Mouse (Mus musculus) heart, embryonic 10.5 days (tissue): ENCODE measurements around the gene Rbmxl2. TPM values are rescaled to one million over a fixed set of nuclear protein-coding genes. Genes with fewer than 3 reads are reported as not detected.

ENCODE experiments used
- DNase-seq: peaks from one replicate; pipeline ENCODE4 v3.0.0-alpha.2; 2017; ENCODE audit warnings: low spot score
- H3K27ac ChIP-seq: fragments of 300-500 bp; sonication (generic); 2 replicates; pipeline ENCODE4 v1.5.1; 2016; ENCODE audit warnings: mild to moderate bottlenecking
- H3K27me3 ChIP-seq: fragments of 300-500 bp; sonication (generic); 2 replicates; pipeline ENCODE4 v1.6.1; 2016; ENCODE audit warnings: mild to moderate bottlenecking; ENCODE audit not compliant: poor library complexity, insufficient read depth, severe bottlenecking
- H3K36me3 ChIP-seq: fragments of 300-500 bp; sonication (generic); 2 replicates; pipeline ENCODE4 v1.6.1; 2016; ENCODE audit warnings: mild to moderate bottlenecking, moderate library complexity
- H3K4me1 ChIP-seq: fragments of 300-500 bp; sonication (generic); 2 replicates; pipeline ENCODE4 v1.6.1; 2016; ENCODE audit warnings: mild to moderate bottlenecking
- H3K4me3 ChIP-seq: fragments of 300-500 bp; sonication (generic); 2 replicates; pipeline ENCODE4 v1.5.1; 2016; ENCODE audit warnings: mild to moderate bottlenecking, moderate library complexity
- H3K9me3 ChIP-seq: fragments of 300-500 bp; sonication (generic); 2 replicates; pipeline ENCODE4 v1.6.1; 2016; ENCODE audit warnings: mild to moderate bottlenecking, moderate library complexity
- WGBS: fragments of 180-500 bp; shearing (Covaris S2); methylation state at CpG from one replicate; pipeline ENCODE4 v1.1.7; 2016; 5-methylcytosine and 5-hydroxymethylcytosine counted together
- polyA plus RNA-seq: library from polyadenylated mRNA; unstranded; fragments of >200 nt; fragmentation: Nextera tagmentation; extraction: Ambion mirVana; gene quantifications from 2 replicates; pipeline ENCODE4 v1.2.1, GENCODE M21; 2016

Rbmxl2 gene
- polyA plus RNA-seq, result not detected in 2 replicates

DNA sequence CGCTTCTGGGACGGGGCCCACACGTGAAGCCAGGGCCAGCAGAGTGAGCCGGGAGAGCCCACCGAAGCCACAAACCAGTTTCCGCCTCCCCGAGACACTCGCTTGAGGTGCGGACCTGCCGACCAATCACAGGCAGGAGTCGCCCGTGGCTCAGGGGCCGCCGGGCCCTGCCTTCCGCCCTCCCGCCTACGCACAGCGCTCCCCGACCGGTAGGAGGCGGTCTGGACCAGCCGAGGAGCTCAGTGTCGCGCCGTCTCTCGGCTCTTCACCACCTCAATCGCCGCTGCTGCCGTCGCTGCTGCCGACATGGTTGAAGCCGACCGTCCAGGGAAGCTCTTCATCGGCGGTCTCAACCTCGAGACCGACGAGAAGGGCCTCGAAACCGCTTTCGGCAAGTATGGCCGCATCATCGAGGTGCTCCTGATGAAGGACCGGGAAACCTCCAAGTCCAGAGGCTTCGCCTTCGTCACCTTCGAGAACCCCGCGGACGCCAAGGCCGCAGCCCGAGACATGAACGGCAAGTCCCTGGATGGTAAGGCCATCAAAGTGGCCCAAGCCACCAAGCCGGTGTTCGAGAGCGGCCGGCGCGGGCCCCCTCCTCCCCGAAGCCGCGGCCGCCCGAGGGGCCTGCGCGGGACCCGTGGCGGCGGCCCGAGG is at the start of gene Rbmxl2:
Gene Rbmxl2, plus strand, starts transcription at position 242 of the 657 bp plus-strand sequence.
- no peak for DNase-seq

DNA sequence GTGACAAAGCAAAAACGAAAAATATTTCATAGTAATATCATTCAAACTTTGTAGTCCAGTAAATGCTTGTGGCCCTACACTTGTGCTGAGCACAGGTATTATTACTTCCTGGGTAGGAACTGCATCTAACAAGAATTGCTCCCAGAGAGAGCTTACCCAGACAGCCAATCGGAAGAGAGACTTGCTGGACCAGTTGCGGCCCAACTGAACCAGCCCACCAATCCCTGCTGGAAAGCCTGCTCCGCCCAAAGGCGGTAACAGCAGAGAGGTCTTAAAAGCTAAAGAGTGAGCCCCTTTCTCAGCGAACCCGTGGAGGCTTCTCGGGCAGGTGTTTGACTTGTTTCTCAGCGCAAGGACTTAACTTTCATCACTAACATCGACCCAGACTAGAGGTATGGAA is 42.6 kb upstream of the Rbmxl2 start, which contains the start of gene Nlrp14:
Gene Nlrp14, plus strand, starts transcription at position 301 of the 400 bp plus-strand sequence.
- WGBS, result 74% methylated on average over 10 of the region's 10 CpGs
- no peak for DNase-seq
- no peaks in the 10 kb centered on the region for H3K4me1 ChIP-seq
- H3K27me3 ChIP-seq, result no peaks in the 10 kb centered on the region
- no peak within 1 kb of the TSS for H3K27ac ChIP-seq
- H3K4me3 ChIP-seq, result no peak within 1 kb of the TSS
- no peaks in the 10 kb centered on the region for H3K9me3 ChIP-seq
- H3K36me3 ChIP-seq, result no peaks in the 10 kb centered on the region

More for the DNA sequence above, at the start of gene Rbmxl2:
- no peaks in the 10 kb centered on the region for H3K36me3 ChIP-seq
- H3K27me3 ChIP-seq, result peaks cover 46% of the 10 kb centered on the region
- H3K4me3 ChIP-seq, result peak within 1 kb of the TSS; percentile 41
- 0 out of 2 replicates have a peak, but pooled peaks cover 5% of the 10 kb centered on the region for H3K4me1 ChIP-seq
- no peak within 1 kb of the TSS for H3K27ac ChIP-seq
- WGBS, result 25% methylated on average over 70 of the region's 70 CpGs
- peaks cover 8% of the 10 kb centered on the region for H3K9me3 ChIP-seq

DNA sequence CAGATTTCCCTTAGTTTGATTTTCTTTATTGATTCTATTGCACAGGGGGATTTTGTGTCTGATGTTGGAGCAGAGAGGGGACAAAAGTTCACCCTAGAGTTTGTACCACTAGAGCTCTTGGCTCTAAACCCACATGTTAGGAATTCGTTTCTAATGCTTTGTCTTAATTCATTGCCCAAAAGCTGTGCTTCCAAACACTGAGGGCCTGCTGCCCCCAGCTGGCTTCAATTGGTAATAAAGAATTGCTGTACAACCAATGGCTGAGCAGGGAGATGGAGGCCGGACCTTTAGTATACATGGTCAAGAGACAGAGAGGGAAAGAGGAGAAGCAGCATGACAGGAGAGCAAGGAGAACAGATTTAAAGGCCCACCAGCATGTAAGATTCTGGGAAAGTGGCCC is 28.8 kb upstream of the Rbmxl2 start:
- no peak overlapping the region for H3K4me3 ChIP-seq
- no peaks in the 10 kb centered on the region for H3K27me3 ChIP-seq
- H3K9me3 ChIP-seq, result no peaks in the 10 kb centered on the region
- no peak overlapping the region for H3K27ac ChIP-seq
- no peak for DNase-seq
- no peaks in the 10 kb centered on the region for H3K36me3 ChIP-seq
- 49% methylated on average over 2 of the region's 2 CpGs for WGBS
- H3K4me1 ChIP-seq, result no peaks in the 10 kb centered on the region

DNA sequence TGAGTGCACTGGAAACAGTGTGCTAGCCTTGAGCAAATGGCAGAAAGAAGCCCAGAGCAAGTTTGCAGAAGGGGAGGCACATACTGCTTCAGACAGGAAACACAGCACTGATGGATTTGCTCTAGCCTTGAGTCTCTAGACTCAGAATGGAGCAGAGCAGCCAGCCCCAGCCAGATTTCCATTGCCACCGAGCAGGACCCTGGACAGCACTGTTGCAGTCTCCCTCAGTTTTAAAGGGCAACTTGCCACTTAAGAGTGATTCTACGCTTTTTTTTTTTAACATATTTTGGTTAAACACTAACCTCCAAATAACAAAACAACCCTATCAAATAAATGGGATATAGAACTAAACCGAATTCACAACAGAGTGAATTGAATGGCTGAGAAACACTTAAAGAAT is 7.4 kb upstream of the Rbmxl2 start:
- Histone ChIP-seq H3K27me3 (peaks cover 2% of the 10 kb centered on the region; the same call in 1 of the 2 replicates), H3K9me3 (no peaks in the 10 kb centered on the region), H3K4me3 (no peak overlapping the region), H3K4me1 (no peaks in the 10 kb centered on the region), H3K36me3 (no peaks in the 10 kb centered on the region), H3K27ac (no peak overlapping the region)
- DNase-seq, result no peak
- WGBS, result 41% methylated on average over 3 of the region's 3 CpGs

DNA sequence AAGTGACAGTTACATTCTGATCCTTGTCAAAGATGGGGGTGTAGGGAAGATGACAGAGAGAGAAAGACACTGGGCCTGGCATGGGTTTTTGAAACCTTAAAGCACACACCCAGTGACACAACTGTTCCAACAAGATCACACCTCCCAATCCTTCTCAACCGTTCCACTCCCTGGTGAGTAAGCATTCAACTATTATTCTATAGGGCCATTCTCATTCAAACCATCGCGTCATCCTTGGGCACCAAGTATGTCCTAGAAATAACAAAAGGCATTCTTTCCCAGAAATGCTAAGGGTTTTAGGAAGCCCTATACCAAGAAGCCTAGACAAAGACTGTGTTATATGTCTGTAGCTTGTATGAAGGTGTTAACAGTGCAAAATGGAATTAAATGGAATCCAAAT is 1.4 kb upstream of the Rbmxl2 start:
- no peak overlapping the region for H3K4me3 ChIP-seq
- 0 out of 2 replicates have a peak, but pooled peaks cover 5% of the 10 kb centered on the region for H3K4me1 ChIP-seq
- DNase-seq, result no peak
- H3K27ac ChIP-seq, result no peak overlapping the region
- H3K9me3 ChIP-seq, result peaks cover 8% of the 10 kb centered on the region
- 91% methylated on average over 3 of the region's 3 CpGs for WGBS
- peaks cover 46% of the 10 kb centered on the region for H3K27me3 ChIP-seq
- no peaks in the 10 kb centered on the region for H3K36me3 ChIP-seq

DNA sequence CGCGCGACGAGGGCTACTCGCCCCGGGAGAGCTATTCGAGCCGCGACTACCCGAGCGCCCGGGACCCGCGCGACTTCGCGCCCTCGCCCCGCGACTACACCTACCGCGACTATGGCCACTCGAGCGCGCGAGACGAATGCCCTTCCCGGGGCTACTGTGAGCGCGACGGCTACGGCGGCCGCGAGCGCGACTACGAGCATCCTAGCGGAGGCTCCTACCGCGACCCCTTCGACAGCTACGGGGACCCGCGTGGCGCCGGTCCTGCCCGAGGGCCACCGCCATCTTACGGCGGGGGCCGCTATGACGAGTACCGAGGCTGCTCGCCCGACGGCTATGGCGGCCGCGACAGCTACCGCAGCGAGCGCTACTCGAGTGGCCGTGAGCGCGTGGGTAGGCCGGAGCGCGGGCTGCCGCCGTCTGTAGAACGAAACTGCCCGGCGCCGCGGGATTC is 906 bp downstream of the Rbmxl2 start:
- H3K4me3 ChIP-seq, result peak overlapping the region; percentile 41
- no peaks in the 10 kb centered on the region for H3K36me3 ChIP-seq
- H3K9me3 ChIP-seq, result peaks cover 8% of the 10 kb centered on the region
- 0 out of 2 replicates have a peak, but pooled peaks cover 5% of the 10 kb centered on the region for H3K4me1 ChIP-seq
- 23% methylated on average over 75 of the region's 77 CpGs for WGBS
- no peak for DNase-seq
- H3K27ac ChIP-seq, result no peak overlapping the region
- H3K27me3 ChIP-seq, result peaks cover 46% of the 10 kb centered on the region

DNA sequence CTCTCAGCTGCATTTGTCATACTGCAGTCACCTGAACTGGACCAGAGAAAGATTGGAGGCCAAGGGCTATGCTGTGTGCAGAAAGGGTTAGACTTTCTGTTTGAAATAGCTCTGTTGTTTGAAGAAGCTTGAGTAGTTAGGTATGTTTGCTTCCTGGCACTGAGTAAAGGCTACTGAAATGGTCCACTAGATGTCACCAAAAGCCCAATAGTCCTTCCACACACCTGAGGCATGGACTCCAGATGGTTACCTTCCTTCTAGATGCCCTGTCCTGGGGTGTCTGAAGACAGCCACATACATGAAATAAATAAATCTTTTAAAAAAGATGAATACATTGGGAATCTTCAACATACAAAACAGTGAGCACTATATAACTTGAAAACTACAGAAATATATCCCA is 6.5 kb downstream of the Rbmxl2 start:
- no peaks in the 10 kb centered on the region for H3K36me3 ChIP-seq
- no peak overlapping the region for H3K27ac ChIP-seq
- DNase-seq, result no peak
- no peak overlapping the region for H3K4me3 ChIP-seq
- H3K4me1 ChIP-seq, result no peaks in the 10 kb centered on the region
- no peaks in the 10 kb centered on the region for H3K9me3 ChIP-seq
- H3K27me3 ChIP-seq, result peaks cover 12% of the 10 kb centered on the region

DNA sequence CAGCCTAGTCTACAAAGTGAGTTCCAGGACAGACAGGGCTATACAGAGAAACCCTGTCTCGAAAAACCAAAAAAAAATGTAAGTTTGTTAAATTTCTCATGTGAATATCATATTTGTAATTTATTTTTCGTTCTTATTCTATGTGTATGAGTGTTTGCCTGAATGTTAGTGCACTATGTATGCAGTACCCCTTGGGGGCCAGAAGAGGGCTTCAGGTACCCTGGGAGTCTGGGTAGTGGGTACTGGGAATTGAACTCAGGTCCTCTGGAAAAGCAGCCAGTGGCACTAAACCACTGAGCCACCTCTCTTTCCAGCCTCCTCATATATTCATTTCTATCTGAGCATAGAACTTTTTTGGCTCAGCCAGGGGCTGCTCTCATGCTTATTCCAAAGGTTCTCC is 7.6 kb downstream of the Rbmxl2 start:
- peaks cover under 1% of the 10 kb centered on the region; the same call in 1 of the 2 replicates for H3K27me3 ChIP-seq
- no peaks in the 10 kb centered on the region for H3K36me3 ChIP-seq
- H3K4me3 ChIP-seq, result no peak overlapping the region
- H3K4me1 ChIP-seq, result no peaks in the 10 kb centered on the region
- 80% methylated on average over 2 of the region's 2 CpGs for WGBS
- no peak for DNase-seq
- no peak overlapping the region for H3K27ac ChIP-seq
- H3K9me3 ChIP-seq, result no peaks in the 10 kb centered on the region

DNA sequence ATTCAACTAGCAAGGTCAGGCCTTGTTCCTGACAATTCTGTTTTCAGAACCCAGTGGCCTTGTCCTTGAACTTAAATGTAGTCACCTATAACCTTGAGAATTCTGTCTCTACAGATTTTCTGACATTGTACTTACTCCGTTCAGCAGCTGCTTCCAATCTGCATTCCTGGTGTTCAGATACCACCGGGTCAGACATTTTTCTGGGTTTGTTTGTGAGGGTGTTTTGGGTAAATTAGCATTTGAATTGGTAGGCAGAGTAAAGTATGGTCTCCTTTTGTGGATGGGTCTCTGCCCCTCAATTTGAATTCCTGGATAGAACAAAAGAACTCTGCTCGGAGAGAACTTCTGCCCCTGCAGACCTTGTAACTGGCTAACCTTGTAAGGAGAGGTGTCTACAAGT is 27.6 kb downstream of the Rbmxl2 start:
- H3K27ac ChIP-seq, result no peak overlapping the region
- H3K9me3 ChIP-seq, result no peaks in the 10 kb centered on the region
- no peak overlapping the region for H3K4me3 ChIP-seq
- WGBS, result 51% methylated on average over 3 of the region's 3 CpGs
- H3K36me3 ChIP-seq, result no peaks in the 10 kb centered on the region
- H3K4me1 ChIP-seq, result no peaks in the 10 kb centered on the region
- H3K27me3 ChIP-seq, result no peaks in the 10 kb centered on the region
- DNase-seq, result no peak

DNA sequence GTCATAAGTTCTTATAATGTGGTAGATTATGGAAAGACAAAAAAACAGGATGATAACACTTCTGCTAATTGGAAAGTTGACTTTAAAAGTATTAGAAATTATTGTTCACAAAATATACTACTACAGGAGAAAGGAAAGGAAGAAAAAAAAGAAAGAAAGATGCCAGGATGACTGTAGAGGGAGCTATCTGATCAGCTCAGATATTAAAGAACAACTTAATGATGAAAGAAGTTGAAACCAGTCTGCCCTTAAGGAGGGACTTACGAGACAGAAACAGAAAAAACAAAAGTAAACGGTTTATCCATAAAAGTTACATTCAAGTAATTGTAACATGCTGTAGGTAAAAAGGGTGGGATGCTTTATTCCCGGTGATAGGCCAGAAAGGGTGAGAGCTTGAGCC is 28.3 kb downstream of the Rbmxl2 start:
- Histone ChIP-seq H3K27me3 (no peaks in the 10 kb centered on the region), H3K9me3 (no peaks in the 10 kb centered on the region), H3K4me1 (no peaks in the 10 kb centered on the region), H3K36me3 (no peaks in the 10 kb centered on the region), H3K27ac (no peak overlapping the region), H3K4me3 (no peak overlapping the region)
- no peak for DNase-seq
- 82% methylated on average over 3 of the region's 3 CpGs for WGBS

DNA sequence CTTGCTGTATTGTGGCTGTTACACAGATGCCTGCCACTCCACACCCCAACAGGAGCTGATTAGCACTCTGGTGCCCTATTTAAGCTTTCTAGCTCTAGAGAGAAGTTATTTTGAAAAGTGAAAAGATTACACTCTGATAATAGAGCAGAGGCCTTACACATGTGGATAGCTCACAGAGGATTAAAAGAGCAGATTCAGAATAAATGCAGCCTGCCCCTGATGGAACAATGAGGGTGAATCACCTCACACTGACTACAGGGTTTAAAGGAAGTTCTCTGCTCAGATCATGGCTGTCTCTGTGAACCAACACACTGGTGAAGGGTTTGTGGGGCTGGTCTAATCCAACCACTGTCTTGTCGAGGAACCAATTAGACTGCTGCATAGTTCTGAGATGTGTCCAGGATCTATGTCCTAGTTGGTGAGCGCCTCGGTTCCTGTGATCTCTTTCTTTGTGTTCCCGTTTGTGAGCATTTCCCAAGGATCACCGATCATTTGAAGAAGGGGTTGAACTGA is 32.2 kb downstream of the Rbmxl2 start:
- 76% methylated on average over 5 of the region's 5 CpGs for WGBS
- Histone ChIP-seq H3K4me3 (no peak overlapping the region), H3K4me1 (no peaks in the 10 kb centered on the region), H3K27me3 (no peaks in the 10 kb centered on the region), H3K27ac (no peak overlapping the region), H3K9me3 (no peaks in the 10 kb centered on the region), H3K36me3 (no peaks in the 10 kb centered on the region)
- DNase-seq, result no peak

DNA sequence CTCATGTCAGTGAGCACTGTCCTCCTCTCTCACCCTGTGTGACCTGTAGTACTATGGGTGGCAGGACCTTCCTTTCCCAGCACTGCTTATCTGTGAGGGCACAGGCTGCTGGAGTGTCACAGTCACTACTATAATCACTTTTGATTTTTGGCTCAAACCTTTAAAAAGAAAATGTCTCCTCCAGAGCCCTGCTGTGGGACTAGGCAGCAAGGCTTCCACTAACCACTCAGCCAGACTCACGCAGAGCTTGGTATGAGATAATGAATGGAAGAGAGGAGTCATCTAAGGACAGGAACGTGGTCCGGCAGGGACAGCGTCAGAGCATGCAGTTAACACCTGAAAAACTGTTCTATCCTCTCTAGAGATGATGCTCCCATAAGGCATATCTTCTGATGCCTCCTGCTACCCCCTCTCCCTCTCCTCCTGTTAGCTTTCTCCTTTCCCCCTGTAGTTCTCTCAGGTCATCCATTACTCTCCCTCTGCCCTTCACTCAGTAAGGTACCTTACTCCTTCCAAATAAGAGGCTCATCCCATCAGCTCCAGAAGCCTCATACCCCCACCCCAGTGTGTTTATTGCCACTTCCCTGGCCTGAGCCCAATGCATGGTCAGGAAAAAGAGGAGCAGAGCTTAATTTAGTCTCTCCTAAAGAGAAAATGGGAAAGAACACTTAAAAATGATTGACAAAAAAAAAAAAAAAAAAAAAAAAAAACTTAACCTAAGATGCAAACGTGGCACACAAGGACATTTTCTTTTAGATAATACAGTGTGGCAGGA is 41.2 kb downstream of the Rbmxl2 start:
- Histone ChIP-seq H3K36me3 (no peaks in the 10 kb centered on the region), H3K4me3 (no peak overlapping the region), H3K27ac (no peak overlapping the region), H3K27me3 (no peaks in the 10 kb centered on the region), H3K9me3 (no peaks in the 10 kb centered on the region), H3K4me1 (no peaks in the 10 kb centered on the region)
- 77% methylated on average over 5 of the region's 5 CpGs for WGBS
- no peak for DNase-seq

DNA sequence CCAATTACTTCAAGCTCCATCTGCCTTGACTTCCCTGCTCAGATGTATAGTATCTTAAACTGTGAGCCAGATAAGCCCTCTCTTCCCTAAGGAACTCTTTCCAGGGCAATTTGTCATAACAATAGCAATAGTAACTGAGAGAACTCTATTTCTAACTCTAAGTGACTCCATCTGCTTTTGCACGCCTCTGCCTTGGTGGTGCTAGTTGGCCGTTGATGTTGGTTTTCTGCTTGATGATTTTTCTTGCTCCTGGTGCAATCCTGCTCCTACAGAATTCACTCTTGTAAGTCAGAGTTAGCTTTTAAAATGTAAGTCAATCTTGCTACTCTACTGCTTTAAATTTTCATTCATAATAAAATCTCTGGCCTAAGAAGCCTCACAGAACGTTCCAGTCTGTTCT is 44.1 kb downstream of the Rbmxl2 start:
- no peak for DNase-seq
- Histone ChIP-seq H3K4me3 (no peak overlapping the region), H3K27me3 (no peaks in the 10 kb centered on the region), H3K36me3 (no peaks in the 10 kb centered on the region), H3K4me1 (no peaks in the 10 kb centered on the region), H3K27ac (no peak overlapping the region), H3K9me3 (no peaks in the 10 kb centered on the region)
- 86% methylated on average over 3 of the region's 3 CpGs for whole genome bisulfite sequencing
